Mouse (Mus musculus): ENCODE measurements around the gene Cobl.

Gene Cobl

DNA sequence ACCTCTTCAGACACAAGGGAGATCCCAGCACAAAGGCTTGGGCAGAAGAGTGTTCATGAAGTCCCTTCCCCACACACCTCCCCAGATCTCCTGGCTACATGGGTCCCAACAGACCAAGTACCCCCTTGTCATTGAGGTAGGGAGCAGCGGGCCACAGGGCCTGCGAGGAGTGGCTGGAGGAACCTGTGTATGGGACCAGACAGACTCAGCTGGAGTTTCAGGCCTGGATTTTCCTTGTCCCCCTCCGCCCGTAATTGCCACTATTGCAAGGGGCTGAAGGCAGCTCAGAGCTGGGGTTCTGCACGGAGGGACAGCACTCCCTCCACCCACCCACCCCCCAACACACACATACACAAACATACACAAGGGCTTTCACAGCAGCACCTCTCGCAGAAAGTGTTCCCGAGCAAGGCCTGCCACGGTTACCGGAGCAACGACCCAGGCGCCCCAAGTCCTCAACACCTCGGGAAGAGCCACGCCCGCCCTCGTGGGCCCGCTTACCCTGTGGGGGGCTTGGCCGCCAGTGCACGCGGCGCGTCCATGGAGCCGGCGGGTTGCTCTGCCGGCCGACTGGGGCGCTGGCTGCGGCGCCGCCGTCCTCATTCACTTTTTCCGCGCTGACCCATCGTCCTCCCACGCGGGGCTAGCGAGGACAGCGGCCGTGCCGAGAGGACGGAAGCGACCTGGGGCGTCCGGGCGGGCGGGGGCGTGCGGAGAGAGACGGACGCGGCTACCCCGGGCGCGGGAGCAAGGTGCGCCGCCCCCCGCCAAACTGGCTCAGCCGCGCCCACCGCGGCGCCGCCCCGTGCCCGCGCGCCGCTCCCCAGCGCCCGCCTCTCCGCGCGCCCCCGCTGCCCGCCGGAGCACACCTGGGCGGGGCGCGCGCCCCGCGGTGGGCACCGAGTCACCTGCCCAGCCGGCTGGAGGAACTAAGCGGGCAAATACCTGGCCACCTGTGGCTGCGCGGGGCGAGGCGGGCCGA, at the start of gene Cobl:
Gene Cobl, minus strand, starts transcription at position 780 of the 982 bp plus-strand sequence.
- in situ Hi-C loops (cut with MseI, MboI): no loop called here

DNA sequence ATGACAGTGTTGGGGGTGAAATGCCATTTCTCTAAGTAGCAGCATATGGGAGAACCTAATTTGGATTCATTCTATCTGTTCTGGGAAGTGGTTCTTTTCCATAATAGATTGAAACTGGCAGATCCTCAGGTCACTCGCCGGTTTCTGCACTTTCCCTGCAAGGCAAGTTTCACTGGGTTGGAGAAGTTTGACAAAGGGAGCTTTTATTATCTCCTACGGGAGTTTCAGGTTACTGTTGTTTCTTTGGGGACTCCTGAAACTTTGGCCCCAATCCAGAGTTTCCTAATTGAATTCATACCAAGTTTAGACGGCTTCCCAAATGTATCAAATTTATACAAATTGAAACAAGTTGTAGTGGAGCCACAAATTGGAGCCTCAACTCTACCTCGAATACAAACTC, 49.0 kb upstream of the Cobl start:
- in situ Hi-C loops (cut with MseI, MboI): no loop called here

DNA sequence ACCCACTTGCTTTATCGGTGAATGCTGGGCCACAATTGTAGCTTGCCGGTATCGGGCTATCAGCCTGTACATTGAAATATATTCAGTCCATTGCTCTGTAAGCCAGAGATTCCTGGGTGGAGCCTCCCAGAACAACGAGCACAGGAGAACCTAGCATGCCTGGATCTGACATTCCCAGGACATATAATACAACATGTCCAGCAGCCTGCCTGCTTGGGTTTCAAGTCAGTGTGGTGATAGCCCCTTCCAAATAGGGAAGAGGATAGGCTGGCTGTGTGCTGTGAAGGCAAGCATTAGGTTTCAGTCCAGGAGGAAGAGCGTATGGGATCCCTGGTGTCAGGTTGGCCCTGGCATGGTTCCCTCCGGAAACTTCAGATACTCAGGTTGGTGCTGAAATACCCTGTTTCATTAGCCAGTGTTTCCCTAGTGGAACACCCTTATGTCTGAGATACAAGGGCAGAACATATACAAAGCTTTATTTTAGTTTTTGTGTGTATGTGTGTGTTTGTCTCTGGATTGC, 41.7 kb upstream of the Cobl start:
- in situ Hi-C loops (cut with MseI, MboI): no loop called here

- in situ Hi-C loops (cut with MseI, MboI): no loop called here
These were observed 39.0 kb upstream of the Cobl start for GRCm38 (mm10) chr11:12503756-12504155.

DNA sequence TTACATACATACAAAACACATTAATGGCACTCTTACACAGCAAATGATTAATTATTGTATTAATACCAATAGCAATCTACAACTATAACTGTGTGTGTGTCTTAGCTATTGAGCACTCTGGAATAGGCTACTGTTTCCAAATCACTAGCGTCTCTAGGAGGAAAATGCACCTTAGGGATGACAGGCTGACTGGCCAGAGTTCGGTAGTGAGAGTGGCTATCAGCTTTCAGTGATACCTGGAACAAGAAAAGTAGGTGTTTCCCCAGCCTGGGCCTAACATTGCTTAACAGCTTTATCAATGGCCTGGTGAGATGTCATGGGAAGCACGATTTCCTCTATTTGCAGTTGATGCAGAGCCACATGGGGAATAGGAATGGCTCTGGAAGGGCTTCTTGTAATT, 37.0 kb upstream of the Cobl start:
- in situ Hi-C loops (cut with MseI, MboI): no loop called here

GRCm38 (mm10) chr11:12493791-12494190, 29.0 kb upstream of the Cobl start:
- in situ Hi-C loops (cut with MseI, MboI): no loop called here

GRCm38 (mm10) chr11:12479856-12480403, 15.2 kb upstream of the Cobl start:
- in situ Hi-C loops (cut with MseI, MboI): no loop called here

DNA sequence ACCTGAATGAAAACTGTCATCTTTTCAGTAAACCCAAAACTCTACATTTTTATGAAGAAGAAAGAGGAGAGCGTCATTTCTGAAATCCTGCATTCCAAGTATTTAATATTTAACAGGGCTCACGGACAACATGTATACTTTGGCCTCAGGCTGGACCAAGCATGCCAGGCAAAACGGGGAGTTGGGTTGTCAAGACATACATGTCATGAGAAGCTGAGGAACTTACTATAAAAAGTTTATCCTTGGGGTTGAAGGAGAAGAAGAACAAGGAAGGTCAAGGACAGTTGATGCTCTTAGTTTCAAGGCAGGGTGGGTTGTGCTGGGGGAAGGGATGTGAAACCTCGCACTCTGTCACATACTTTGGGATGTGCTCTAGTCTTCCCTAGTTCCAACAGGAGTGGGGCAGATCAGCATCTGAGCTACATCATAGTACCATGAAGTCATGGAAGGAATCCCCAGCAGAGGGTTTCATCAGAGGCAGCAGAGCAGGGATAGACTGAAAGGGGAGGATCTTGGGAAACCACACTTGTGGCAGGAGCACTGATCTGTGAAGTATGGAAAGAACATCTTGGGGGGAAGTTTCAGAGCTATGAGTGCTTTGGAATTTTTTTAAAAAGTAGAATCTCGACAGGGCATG, 9.7 kb upstream of the Cobl start:
- in situ Hi-C loops (cut with MseI, MboI): no loop called here

DNA sequence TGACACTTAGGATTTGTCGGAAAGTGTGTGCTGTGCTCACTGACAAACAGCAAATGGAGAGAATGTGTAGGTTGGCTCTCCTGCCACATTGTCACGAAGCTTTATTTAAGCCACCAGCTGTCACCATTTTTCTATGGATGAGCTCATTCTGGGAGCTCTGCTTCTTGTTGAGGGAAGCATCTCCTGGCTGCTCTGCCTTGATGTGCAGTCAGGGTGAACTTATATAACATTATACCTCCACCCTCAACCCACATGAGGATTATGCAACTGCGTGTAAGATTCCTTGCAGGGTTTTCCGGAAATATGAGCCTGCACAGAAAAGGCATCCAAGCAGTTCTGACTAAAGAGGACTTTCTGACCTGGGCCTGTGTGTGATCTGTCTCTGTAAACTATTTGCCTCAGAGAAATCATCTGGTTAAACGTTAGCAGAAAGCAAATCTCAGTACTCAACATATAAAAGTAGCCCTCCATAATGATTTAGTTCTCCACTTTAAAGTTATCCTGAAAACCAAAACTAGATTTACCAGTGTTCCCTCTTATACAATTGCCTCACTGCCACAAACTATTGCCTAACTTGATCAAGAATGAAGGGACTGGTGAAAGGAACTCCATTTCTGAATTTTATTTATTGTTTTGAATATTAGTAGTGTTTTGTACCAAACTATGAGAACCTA, 9.0 kb upstream of the Cobl start:
- in situ Hi-C loops (cut with MseI, MboI): no loop called here

GRCm38 (mm10) chr11:12469638-12470037, 4.9 kb upstream of the Cobl start:
- in situ Hi-C loops (cut with MseI, MboI): no loop called here

GRCm38 (mm10) chr11:12468661-12469060, 3.9 kb upstream of the Cobl start:
- in situ Hi-C loops (cut with MseI, MboI): no loop called here

DNA sequence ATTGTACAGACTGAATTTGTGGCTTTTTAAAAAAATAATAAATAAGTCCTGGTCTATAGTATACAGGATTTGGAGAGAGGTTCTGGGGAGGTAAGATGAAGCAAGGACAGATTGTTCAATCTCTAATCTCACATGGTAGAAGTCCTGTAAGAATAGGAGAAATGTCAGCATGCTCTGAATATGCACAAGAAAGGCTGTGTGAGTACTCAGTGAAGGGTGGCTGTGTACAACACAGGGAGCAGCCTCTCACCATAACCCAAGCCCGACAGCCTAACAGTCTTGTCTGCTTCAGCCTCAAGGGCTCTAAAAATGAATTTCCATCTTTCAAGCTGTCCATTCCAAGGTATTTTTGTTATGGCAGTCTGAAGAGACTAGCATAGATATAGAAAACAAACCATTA, 3.1 kb upstream of the Cobl start:
- in situ Hi-C loops (cut with MseI, MboI): no loop called here

GRCm38 (mm10) chr11:12467217-12467616, 2.5 kb upstream of the Cobl start:
- in situ Hi-C loops (cut with MseI, MboI): no loop called here

DNA sequence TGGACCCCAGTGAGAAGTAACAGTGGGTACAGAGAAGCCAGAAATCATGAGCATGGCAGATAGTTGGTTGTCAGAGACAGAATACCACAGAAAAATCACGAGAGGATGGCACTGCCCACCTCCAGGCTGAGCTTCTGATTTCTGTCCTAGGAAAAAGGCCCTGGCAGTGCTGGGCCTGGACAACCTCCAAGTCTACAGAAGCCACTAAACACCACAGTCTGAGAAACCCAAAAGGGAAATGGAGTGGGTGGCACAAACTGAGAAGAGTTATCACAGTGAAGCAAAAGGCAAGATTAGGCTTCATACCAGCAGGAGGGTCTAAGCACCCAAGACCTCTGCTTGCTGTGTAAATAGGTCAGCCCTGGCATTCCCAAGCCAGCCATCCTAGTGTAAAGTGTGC, 1.8 kb upstream of the Cobl start:
- in situ Hi-C loops (cut with MseI, MboI): no loop called here

- in situ Hi-C loops (cut with MseI, MboI): no loop called here
These were observed 469 bp upstream of the Cobl start for GRCm38 (mm10) chr11:12465229-12465628.

GRCm38 (mm10) chr11:12463615-12464170, 1.1 kb downstream of the Cobl start:
- in situ Hi-C loops (cut with MseI, MboI): no loop called here

GRCm38 (mm10) chr11:12459781-12460581, 4.8 kb downstream of the Cobl start:
- in situ Hi-C loops (cut with MseI, MboI): no loop called here

GRCm38 (mm10) chr11:12458814-12459213, 5.9 kb downstream of the Cobl start:
- in situ Hi-C loops (cut with MseI, MboI): no loop called here

DNA sequence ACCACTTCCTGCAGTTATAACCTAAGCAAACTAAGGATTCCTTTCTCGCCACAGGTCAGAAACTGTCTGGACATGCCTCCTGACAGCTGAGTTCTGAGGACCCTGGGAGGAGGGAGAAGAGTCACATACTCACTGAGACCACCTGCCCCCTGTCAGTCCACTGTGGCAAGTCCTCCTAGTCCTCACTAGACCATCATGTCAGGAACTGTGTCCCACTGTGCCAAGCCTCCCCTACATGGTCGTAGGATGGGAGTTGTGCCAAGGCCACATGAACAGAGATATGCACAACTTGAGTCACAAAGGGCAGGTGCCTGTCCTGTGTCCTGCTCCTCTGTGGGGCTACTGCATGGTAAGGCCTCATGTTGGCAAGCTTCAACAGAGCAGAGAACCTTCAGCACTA, 6.4 kb downstream of the Cobl start:
- in situ Hi-C loops (cut with MseI, MboI): no loop called here

- in situ Hi-C loops (cut with MseI, MboI): no loop called here
These were observed 16.7 kb downstream of the Cobl start for GRCm38 (mm10) chr11:12448101-12448500.

DNA sequence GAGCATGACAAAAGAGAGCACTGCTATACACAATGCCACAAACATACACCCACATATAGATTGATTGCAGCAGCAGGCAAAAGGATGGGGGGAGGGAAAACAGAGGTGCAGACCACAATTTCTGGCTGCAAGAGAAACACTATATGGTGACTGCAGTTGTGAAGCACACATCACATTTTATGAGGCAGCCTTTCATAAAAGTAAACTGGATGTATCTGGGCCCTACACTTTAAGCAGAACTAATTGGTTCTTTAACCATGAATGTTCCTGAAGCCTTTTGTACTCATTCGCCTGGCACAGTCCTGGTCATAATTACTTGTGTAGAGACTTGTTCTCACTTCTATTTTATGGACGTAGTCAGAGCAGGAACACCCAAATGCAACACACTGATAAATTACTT, 19.5 kb downstream of the Cobl start:
- in situ Hi-C loops (cut with MseI, MboI): no loop called here
